Mouse (Mus musculus) thymus, adult 2 months (tissue): ENCODE results near the gene Mybpc2. TPM values are rescaled to one million over a fixed set of nuclear protein-coding genes. Genes with fewer than 3 reads are reported as not detected.

ENCODE experiments used
- DNase-seq: peaks from one replicate; pipeline ENCODE4 v3.0.0; 2021
- H3K27ac ChIP-seq: fragments of 200-500 bp; 2 replicates; pipeline ENCODE4 v1.5.1; 2012; ENCODE audit warnings: low read length, control low read depth; ENCODE audit not compliant: control insufficient read depth, insufficient read depth
- H3K27me3 ChIP-seq: fragments of 200-500 bp; 2 replicates; pipeline ENCODE4 v1.6.1; 2012; ENCODE audit warnings: mild to moderate bottlenecking, low read length, moderate library complexity, mixed read lengths; ENCODE audit not compliant: control insufficient read depth, insufficient read depth
- H3K36me3 ChIP-seq: fragments of 200-500 bp; 2 replicates; pipeline ENCODE4 v1.6.1; 2012; ENCODE audit warnings: mild to moderate bottlenecking, low read length, moderate library complexity; ENCODE audit not compliant: control insufficient read depth, insufficient read depth
- H3K4me1 ChIP-seq: fragments of 200-500 bp; replicated peaks from 2 replicates; pipeline ENCODE4 v1.6.1; 2012; ENCODE audit warnings: low read length; ENCODE audit not compliant: control insufficient read depth, insufficient read depth
- H3K4me3 ChIP-seq: fragments of 200-500 bp; 2 replicates; pipeline ENCODE4 v1.5.1; 2012; ENCODE audit warnings: mild to moderate bottlenecking, low read length, control low read depth, moderate library complexity; ENCODE audit not compliant: control insufficient read depth, insufficient read depth
- CTCF ChIP-seq: fragments of 200-500 bp; IDR thresholded peaks from 2 replicates; pipeline ENCODE4 v1.5.1; 2012; ENCODE audit warnings: mild to moderate bottlenecking, control low read depth, low read length, moderate library complexity, borderline replicate concordance; ENCODE audit not compliant: control insufficient read depth, poor library complexity, insufficient read depth; ENCODE audit errors: extremely low read depth
- POLR2A ChIP-seq: fragments of 200-500 bp; IDR thresholded peaks from 2 replicates; pipeline ENCODE4 v1.6.1; 2012; ENCODE audit warnings: mild to moderate bottlenecking, low read length, control low read depth, moderate library complexity; ENCODE audit not compliant: control insufficient read depth, poor library complexity, insufficient read depth; ENCODE audit errors: extremely low read depth
- WGBS: fragments of 180-500 bp; shearing (Covaris S2); methylation state at CpG from one replicate; pipeline ENCODE4 v1.1.7; 2018; 5-methylcytosine and 5-hydroxymethylcytosine counted together
- polyA plus RNA-seq: library from polyadenylated mRNA; depleted of rRNA; stranded (reverse); fragments of >200 nt; gene quantifications from 2 replicates; pipeline ENCODE4 v1.2.3, GENCODE M21; 2012

Gene Mybpc2
- polyA plus RNA-seq, 1 experiment: 0.53 TPM

- Histone ChIP-seq H3K4me3 (no peak overlapping the region), H3K27me3 (no peaks in the 10 kb centered on the region), H3K27ac (no peak overlapping the region), H3K4me1 (peaks cover 14% of the 10 kb centered on the region), H3K36me3 (no peaks in the 10 kb centered on the region)
- DNase-seq: no peak
- no peak for TF ChIP-seq CTCF
- no peak for TF ChIP-seq POLR2A
- 44% methylated on average over 9 of the region's 9 CpGs for WGBS
Measured at GRCm38 (mm10) chr7:44472961-44473646, 51.4 kb downstream of the Mybpc2 start.

GRCm38 (mm10) chr7:44472558-44472885 is 51.9 kb downstream of the Mybpc2 start:
- WGBS: 41% methylated on average over 1 of the region's 1 CpGs
- TF ChIP-seq CTCF (no peak), POLR2A (no peak)
- Histone ChIP-seq H3K27ac (no peak overlapping the region), H3K4me3 (no peak overlapping the region), H3K27me3 (no peaks in the 10 kb centered on the region), H3K4me1 (peaks cover 14% of the 10 kb centered on the region), H3K36me3 (no peaks in the 10 kb centered on the region)
- no peak for DNase-seq

- WGBS: 59% methylated on average over 6 of the region's 6 CpGs
- Histone ChIP-seq H3K4me1 (peaks cover 14% of the 10 kb centered on the region), H3K27ac (no peak overlapping the region), H3K36me3 (no peaks in the 10 kb centered on the region), H3K27me3 (no peaks in the 10 kb centered on the region), H3K4me3 (no peak overlapping the region)
- TF ChIP-seq POLR2A: no peak
- TF ChIP-seq CTCF: no peak
- DNase-seq: no peak
Measured at GRCm38 (mm10) chr7:44471880-44472557, 52.4 kb downstream of the Mybpc2 start.

- H3K4me3 ChIP-seq: no peak overlapping the region
- no peaks in the 10 kb centered on the region for H3K27me3 ChIP-seq
- DNase-seq: no peak
- WGBS: 97% methylated on average over 16 of the region's 16 CpGs
- H3K27ac ChIP-seq: no peak overlapping the region
- peaks cover 14% of the 10 kb centered on the region for H3K4me1 ChIP-seq
- no peaks in the 10 kb centered on the region for H3K36me3 ChIP-seq
- TF ChIP-seq POLR2A (no peak), CTCF (no peak)
Measured at GRCm38 (mm10) chr7:44470696-44471612, 53.5 kb downstream of the Mybpc2 start.

- Histone ChIP-seq H3K4me3 (no peak overlapping the region), H3K4me1 (peaks cover 14% of the 10 kb centered on the region), H3K27ac (no peak overlapping the region), H3K27me3 (no peaks in the 10 kb centered on the region), H3K36me3 (no peaks in the 10 kb centered on the region)
- no peak for DNase-seq
- 96% methylated on average over 16 of the region's 16 CpGs for WGBS
- TF ChIP-seq POLR2A: no peak
- TF ChIP-seq CTCF: no peak
Measured at GRCm38 (mm10) chr7:44469677-44470675, 54.5 kb downstream of the Mybpc2 start.

- H3K4me1 ChIP-seq: peaks cover 14% of the 10 kb centered on the region
Measured at GRCm38 (mm10) chr7:44468644-44469285, 55.7 kb downstream of the Mybpc2 start.

More at GRCm38 (mm10) chr7:44468644-44469285, 55.7 kb downstream of the Mybpc2 start:
- 92% methylated on average over 15 of the region's 15 CpGs for WGBS
- Histone ChIP-seq H3K27me3 (no peaks in the 10 kb centered on the region; the same call in 1 of the 2 replicates), H3K4me3 (peak overlapping the region; percentile 81; the same call in 1 of the 2 replicates), H3K27ac (no peak overlapping the region), H3K36me3 (no peaks in the 10 kb centered on the region)
- TF ChIP-seq CTCF: no peak
- TF ChIP-seq POLR2A: no peak
- DNase-seq: no peak
